Mouse (Mus musculus): ENCODE measurements around the gene Gm9837.

Gm9837 gene

DNA sequence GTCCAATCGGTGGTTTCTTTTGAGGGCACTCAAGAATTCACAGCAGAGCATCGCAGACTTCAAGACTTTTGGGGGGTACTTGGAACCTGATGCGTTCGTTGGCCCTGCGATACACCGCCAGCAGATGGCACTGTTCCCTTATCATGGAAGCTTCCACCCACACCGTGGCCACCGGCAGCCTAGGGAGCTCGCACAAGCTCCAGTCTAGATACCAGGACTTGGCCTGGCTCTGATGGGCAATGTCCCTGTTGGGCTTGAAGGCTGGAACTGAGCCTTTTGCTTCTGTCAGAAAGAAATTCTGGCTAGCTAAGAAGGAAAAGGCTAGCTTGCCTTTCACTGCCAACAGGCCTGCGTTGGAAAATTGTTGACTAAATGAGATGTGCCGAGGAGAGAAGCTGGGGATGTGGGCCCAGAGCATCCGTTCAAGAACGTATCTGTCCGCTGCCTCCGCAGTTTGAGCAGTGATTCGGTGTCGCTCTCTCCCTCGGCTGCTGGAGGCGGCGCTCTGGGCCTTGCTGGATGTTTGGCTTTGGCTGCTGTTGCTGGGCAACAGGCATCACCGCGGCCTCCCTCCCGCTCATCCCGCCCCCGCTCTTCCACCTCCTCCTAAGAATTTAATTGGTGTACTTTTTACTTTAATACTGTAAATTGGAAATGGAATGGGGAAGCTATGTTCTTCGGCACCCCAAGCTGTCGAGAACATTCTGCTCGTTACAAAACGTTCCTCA lies at the start of gene Gm9837:
Gene Gm9837 (minus strand): TSS at position 512 of the 728 bp plus-strand sequence.
- peak; percentile 88 for DNase-seq (ENCODE audit: low spot score)

DNA sequence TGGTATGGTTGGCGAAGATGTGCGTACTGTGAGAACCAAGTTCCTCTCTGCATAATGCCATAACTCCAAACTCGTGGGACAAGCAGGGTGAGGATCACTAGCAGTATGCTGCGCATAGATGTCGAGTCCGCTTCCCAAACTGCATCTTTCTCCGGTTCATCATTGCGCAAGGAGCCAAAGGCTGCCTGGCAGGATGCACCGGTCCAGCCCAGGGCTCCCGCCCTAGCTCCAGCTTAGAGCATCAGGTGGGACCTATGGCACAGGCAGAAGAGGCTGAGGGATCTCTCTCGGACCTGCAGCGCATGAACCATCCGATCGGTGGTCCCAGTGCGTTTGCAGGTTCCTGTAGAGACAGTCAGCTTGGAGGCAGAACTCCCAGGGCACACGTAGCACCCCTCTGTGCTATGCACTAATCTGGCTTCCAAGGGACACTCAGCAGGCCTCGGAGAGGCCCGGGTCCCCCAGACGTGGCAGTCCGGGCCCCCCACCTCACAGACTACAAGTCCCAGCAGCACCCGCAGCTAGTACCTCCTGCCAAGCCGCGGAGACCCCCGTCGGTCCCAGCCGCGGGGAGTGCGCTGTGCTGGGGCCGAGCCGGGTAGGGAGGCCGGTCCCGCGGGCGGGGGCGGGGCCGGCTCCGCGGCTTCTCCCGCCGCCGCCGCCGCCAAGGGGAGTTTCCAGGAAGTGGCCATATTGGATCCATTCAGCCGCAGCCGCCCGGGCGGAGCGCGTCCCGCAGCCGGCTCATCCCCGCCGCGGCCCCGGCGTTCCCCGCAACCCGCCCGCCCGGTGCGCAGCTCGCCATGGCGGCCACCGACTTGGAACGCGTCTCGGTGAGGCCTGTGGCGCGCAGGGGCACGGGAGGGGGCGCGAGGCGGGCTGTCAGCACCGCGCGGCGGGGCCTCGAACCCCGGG lies 49.2 kb upstream of the Gm9837 start, which contains the start of gene Sept8:
Gene Sept8 (plus strand): TSS at position 51 of the 915 bp plus-strand sequence.
- peak; percentile 38 for DNase-seq (ENCODE audit: low spot score)

DNA sequence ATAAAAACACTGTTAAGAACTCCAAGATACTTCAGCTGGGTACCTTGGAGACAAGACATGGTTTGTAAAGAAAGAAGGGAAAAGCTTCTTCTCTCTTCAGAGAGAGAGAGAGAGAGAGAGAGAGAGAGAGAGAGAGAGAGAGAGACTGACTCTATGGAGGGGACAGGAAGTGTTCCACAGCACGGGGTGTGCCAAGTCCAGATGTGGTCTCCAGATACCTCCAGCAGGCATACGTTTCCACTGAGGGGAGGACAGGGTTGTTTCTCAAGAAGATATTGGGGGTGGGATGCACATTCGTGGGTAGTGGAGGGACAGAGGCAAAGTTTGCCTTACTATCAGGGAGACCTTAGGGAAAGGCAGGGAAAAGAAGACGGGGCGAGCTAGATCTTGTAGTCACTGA lies 48.5 kb upstream of the Gm9837 start:
- DNase-seq (ENCODE audit: low spot score): no peak

DNA sequence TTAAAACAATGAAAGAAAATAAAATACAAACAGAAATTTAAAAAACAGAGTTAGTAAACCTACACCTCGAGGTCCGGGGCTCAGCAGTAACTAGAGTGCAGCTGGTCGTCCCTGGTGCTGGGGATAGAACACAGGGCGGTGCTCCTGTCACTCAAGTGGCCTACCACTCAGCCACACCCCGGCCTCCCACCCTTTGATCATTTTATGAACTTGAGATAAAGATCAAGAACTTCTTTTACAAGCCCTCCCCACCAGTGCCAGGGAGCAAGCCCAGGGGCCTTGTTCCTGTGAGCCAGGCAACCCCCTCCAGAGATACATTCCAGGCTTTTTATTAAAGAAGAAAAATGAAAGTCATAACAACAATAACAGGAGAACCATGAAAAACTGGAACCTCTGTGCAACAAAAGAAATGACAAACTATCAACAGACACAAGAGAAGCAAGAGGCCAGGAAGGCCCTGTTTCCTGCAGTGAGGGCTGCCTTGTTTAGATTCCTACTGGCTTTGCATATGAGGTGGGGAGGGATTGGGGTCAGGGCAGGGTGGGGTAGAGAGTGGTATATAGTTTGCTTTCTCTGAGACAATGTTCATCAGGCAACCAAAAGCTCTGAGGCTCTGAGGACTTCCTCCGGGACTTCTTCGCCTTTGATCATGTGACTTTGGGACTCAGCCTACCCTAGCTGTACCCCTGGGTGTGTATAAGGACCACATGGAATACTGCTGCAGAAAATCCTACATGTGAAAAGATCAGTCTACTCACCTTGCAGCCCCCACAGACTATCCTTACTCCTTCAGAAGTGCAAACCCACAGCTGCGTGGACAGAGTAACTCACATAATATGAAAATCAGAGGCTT lies 46.7 kb upstream of the Gm9837 start:
- DNase-seq (ENCODE audit: low spot score): no peak

DNA sequence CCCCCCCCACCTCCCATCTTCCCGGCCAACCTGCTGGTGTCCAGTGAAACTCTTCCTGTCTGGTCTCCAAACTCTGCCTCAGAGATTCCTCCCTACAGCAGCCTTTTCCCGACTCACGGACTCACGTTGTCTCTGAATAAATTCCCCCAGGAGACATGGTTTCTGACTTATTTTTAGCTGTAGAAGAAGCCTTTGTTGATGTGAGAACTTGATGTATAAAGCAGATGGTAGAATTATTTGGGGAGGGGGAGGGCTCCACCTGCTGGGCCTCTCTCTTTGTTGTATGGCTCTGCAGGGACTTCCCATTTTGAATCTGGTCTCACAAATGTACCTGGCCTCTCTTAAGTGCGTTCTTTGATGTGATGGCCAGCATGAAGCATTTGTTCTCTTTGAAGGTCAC lies 40.1 kb upstream of the Gm9837 start:
- no peak for DNase-seq (ENCODE audit: low spot score)

DNA sequence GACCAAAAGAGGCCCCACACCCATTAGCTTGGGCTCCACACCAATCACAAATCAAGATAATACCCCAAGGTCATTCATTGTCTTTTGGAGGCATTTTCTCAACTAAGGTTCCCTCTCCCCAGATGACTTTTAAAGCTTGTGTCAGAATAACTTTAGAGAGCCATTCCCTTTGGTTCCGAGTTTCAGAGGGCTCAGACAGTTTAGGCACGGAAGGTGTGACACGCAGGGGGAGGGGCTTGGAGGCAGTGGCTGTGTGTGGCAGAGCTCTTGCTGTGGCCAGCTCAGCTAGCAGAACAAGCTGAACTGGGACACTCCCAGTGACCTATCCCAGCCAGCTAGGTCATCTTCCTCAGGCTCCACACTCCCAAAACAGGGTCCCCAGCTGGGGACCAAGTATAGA lies 38.3 kb upstream of the Gm9837 start:
- no peak for DNase-seq (ENCODE audit: low spot score)

DNA sequence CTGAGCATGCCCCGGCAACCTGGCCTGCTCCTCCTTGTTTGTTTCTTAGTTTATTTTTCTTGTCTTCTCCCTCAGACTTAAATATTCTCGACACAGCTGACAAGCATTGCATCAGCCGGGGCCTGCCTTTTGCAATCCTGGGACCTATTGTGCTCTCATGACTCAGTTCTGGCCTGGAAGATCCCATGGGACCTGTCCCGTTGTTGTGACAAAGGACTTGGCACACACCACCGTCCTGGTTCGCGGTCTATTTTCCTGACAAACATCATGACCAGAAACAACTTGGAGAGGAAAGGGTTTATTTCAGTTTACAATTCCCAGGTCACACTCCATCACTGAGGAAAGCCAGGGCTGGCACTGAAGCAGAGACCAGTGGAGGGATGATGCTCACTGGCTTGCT lies 37.9 kb upstream of the Gm9837 start:
- DNase-seq (ENCODE audit: low spot score): no peak

DNA sequence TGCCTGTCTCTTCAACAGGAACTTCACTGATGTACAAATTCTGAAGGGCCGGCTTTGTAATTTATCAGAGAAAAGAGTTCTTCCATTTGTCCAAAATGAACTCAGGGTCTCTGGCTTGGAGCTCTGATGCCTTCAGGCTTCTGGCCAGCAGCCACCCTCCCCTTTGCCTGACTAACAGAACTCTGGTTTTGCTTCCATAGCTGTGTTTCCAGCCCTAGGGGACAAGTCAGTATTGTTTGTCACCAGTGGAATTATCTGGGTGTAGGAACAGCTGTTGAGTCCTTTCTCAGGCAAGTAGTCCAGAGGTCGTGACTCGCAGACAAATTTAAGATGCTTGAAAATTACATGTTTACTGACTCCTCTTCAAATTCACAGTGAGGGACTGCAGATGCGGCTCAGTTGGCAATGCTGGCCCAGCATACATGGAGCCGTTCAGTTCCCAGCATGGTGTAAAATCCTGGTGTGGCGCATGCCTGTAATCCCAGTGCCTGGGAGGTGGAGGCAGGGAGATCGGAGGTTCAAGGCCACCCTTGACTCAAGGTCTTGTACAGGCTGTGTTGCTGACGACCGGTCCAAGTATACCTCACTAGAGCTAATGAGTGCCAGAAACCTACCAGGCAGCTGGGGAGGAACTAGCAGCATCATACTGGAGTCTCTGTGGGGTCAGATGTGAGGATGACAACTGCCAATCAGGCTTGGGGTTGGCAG lies 37.0 kb upstream of the Gm9837 start:
- no peak for DNase-seq (ENCODE audit: low spot score)

DNA sequence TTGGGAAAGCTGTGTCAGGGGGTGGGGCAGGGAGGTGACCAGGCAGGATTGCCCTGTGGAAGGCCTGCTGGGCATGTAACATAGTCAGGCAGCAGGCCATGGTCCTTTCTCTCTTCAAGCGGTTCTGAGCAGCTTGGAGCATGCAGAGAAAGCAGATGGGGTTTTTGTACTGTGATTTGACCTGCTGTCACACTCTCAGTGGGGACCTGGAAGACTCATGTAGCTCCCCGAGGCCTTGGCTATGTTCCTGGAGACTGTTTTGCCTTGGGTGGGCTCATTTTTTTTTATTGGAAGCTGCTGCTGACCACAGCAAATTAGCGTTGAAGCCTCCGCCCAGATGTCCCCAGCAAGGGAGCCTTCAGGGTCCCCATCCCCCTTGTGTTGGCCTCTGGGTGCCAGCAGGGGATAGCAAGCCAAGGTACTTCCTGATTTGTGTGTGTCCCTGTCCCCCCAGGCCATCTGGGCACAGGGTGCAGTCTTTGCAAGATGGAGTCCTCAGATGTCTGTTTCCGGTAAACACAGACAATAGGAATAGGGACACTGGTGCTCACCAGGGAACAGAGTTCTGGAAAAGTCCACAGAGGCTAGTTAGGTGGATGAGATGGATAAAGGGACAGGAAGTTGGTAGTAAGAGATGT lies 34.9 kb upstream of the Gm9837 start:
- no peak for DNase-seq (ENCODE audit: low spot score)

DNA sequence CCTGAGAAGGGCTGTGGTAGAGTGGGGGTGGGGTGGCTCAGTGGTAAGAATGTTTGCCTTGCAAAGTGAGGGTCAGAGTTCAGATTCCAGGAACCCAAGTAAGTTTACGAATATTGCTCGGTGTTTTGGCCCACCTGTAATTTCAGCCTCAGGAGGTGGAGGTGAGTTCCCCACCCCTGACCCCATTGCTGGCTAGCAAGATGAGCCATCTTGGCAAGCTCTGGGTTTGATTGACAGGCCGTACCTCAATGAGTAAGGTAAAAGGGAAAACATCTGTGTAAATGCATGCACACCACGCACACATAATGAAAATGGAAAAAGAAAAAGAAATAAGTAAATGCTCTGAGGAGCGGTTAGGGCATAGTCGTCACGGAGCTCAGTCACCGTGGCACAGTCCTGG lies 34.1 kb upstream of the Gm9837 start:
- no peak for DNase-seq (ENCODE audit: low spot score)

DNA sequence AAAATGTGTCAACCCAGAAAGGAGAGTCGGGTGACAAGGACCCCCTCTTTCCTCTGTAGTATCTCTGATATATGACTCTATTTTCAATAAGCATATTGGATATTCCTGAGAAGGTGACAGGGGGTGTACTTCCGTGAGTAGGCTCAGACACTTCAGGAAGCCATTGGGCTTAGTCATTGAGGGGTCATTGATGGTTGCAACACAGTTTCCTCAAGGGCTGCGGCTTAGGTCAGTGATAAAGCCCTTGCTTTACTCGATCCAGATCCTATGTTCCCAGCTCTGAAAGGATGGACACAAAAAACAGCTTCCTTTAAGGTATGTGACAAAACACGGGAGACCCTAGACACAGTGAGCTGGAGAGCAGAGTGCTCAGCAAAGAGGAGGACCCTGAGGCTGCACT lies 33.5 kb upstream of the Gm9837 start:
- DNase-seq (ENCODE audit: low spot score): no peak

DNA sequence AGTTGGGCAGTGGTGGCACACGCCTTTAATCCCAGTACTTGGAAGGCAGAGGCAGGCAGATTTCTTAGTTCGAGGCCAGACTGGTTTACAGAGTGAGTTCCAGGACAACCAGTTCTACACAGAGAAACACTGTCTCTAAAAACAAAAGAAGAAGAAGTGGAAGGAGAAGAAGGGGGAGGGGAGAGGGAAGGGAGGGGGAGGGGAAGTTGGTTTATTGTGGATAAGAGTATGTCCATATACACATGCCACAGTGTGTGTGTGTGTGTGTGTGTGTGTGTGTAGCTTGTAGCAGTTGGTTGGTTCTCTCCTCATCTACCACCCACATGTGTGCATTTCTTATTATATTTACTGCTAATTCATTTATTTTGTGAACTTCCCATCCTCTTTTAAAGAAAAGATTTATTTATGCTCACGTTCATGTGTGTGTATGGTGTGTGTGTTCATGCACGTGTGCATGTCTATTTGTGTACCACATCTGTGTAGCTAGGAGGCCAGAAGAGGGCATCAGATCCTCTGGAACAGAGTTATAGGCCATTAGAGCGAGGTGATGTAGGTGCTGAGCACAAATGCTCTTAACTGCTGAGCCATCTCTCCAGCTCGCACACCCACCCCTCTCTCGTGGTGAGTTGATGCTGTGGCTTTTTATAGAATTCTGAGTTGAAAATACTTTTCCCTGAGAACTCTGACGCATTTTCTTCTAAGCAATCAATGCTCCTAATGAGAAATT lies 31.9 kb upstream of the Gm9837 start:
- no peak for DNase-seq (ENCODE audit: low spot score)

DNA sequence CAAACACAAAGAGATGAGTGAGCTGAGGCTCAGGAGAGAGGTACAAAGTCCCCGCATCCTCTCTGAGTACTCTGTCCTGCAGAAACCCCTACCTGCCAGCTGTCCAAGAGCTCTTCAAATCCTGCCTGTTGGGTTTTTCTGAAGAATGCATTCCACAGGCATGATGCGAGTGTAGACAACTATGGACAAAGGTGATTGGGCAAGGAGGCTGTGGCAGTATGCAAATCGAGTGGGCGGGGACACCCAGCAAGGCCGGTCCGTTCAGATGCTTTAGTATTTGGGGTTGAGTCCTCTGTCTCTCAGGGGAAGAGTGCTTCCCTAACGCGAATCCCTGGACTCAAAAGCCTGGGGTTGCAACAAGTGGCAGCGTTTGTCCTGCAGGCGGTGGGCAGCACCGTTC lies 30.3 kb upstream of the Gm9837 start:
- no peak for DNase-seq (ENCODE audit: low spot score)

DNA sequence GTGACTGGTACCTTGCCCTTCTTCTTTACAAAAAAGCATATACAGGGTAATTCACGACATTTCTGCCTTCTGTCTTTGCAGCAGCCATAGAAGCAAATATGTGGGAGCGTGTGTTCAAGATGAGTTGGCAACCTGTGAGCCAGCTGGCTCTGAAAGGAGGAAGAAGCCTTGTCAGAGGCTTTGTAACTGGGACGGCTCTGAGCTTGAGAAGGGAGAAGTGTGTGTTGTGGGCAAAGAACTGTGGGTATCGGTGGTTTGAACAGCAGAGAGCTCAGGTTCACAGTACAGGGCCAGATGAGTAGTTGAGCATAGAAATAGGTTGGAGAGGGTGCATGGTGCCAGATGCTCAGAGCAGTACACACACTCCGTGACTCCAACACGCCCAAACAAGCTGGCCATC lies 26.7 kb upstream of the Gm9837 start:
- DNase-seq (ENCODE audit: low spot score): no peak

DNA sequence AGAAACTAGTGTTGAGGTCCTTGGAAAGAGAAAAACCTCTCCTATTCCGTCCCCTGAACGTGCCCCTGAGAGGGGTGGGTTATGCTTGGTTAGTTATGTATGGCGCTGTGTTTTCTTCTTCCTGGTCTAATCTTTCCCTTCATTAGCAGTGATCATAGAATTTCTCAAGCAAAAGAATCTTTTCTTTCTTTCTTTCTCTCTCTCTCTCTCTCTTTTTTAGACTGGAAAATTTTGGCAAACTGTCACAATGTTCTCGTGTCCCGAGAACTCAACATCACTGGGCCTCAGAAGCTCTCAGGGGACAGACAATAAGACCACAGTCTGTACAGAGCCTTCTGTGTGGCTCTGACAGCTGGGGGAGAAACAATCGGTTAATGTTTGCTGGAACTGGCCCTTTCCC lies 25.1 kb upstream of the Gm9837 start:
- DNase-seq (ENCODE audit: low spot score): no peak

DNA sequence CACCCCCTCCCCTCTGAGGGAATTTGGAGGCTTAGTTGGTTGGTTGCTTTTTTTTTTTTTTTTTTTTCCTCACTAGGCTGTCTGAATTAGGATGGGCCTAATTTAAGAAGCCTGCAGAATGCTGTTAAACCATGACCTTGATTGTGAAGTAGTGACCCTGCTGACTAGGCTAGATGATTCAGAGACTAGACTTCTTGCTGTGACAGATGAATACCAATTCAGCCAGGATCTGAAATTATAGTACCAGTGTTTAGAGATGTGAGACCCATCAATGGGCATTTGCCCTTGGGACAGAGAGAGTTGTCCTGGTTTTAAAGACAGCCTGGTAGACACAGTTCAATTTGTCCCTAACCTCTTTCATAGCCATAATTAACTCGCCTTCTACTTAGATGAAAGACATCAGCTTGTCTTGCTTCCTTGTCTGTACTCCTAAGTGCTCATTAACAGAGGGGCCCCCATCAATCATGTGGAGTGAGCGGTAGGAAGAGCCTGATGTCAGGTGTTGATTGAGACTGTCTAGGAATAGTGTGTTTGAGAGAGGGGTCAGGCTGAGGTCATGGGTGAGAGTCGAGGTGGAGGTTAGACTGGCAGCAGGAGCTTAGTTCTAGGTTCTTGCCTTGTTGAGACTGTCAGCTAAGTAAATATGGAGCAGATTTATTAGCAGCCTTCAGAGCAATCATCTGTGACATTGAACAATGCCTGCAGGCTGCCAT lies 23.1 kb upstream of the Gm9837 start:
- no peak for DNase-seq (ENCODE audit: low spot score)

DNA sequence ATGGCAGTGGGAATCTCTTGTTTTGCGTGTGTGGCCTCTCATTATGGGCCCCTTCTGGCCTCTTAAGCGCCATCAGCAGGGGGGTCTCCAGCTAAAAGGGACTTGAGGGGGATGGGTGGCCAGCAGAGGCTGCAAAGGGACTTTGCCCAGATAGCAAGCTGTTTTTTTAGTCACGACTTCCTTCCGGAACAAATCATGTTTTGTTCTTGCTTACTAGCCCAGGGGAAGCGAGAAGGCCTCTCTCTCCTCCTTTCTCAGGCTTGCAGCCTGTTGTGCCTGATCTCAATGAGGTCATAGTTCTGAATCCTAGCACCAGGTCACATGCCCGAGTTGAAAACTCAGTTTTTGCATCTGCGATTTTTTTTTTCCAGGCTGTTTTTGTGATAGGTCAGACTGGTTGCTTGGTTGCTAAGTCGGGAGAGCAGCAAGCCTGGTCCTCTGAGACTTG lies 21.7 kb upstream of the Gm9837 start:
- DNase-seq (ENCODE audit: low spot score): no peak

DNA sequence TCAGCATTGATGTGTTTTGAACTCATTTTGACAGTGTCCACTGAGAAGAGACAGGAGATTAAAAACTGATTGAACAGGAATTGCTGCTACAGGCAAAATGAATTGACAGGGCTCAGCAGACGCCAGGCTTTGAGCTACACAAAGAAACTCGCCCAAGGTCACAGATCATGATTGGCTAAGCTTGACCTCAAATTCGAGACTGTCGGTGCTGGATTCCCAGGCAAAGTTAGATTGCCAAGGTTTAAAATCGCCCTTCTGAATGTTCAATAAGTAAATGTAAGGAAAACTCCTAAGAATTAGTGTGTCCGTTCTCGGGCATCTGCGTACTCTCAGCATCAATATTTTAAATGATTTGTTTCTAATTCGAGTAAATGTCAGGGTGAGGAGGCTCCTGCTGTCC lies 19.1 kb upstream of the Gm9837 start:
- no peak for DNase-seq (ENCODE audit: low spot score)

DNA sequence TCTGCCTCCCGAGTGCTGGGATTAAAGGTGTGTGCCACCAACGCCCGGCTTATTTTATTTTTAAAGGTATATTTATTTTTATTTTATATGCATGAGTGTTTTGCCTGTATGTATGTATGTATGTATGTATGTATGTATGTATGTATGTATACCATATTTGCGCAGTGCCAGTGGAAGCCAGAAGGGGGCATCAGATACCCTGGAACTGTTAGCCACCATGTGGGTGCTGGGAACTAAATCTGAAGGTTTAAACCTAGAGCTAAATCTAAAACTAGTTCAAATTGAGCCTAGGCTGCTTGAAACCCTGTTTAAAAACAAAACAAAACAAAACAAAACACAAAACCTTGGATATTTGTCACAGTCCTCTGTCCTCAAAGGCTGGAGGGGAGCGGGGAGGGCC lies 18.7 kb upstream of the Gm9837 start:
- DNase-seq (ENCODE audit: low spot score): no peak

All from ovary, postnatal 14 days (tissue).